Mouse (Mus musculus): ENCODE measurements around the gene Dpy30. TPM values are rescaled to one million over a fixed set of nuclear protein-coding genes. Genes with fewer than 3 reads are reported as not detected.
"Not testable (repeated sequence)": the region's sequence is repeated elsewhere in the genome, so short reads cannot be mapped to it uniquely, and the experiment has no call there.

The Dpy30 gene
- total and polyA plus RNA-seq, 3 experiments = 121 to 192 TPM; not detected in 1

DNA sequence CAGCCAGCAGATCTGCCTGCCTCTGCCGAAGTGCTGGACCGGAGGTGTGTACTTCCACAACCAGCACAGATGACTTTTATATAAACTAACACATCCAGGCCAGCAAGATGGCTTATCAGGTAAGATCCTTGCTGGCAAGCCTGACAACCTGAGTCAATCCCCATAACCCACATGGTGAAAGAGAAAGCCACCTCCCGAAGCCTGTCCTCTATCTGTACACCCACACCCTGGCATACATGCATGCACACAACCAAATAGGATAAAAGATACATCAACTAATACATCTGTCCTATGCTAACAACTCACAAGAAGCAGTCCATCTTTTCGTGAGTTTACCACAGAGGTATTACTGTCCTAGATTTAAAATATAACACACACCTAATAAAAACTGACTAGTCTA lies 19.7 kb downstream of the Dpy30 start:
- Histone ChIP-seq H3K4me1 (ENCODE audit: control insufficient read depth in 1 of 2, insufficient read depth in 2 of 2, low read length in 2 of 2) (no peaks in the 10 kb centered on the region), H3K36me3 (ENCODE audit: control insufficient read depth in 1 of 2, insufficient read depth in 2 of 2, low read length in 2 of 2) (peaks cover 0 to 28% of the 10 kb centered on the region in 2 experiments; a peak in 2 of 4 replicates), H3K9me3 (replicated peaks; ENCODE audit: insufficient read depth, low read length) (no peaks in the 10 kb centered on the region), H3K79me2 (ENCODE audit: control insufficient read depth, insufficient read depth, low read length, poor library complexity) (peaks cover 2% of the 10 kb centered on the region; the same call in 1 of the 2 replicates), H3K27ac (ENCODE audit: control insufficient read depth, low read depth, low read length) (no peak overlapping the region), H3K9ac (ENCODE audit: control insufficient read depth, low read depth, low read length, poor library complexity, severe bottlenecking) (no peak overlapping the region), H3K27me3 (ENCODE audit: control insufficient read depth in 1 of 2, insufficient read depth in 2 of 2, low read length in 2 of 2) (no peaks in the 10 kb centered on the region), H3K4me3 (ENCODE audit: control insufficient read depth in 1 of 2, insufficient read depth in 1 of 2, low read depth in 2 of 2, low read length in 2 of 2) (no peak overlapping the region)
- no peak for DNase-seq (ENCODE audit: low read depth, low spot score)
- TF ChIP-seq CTCF (IDR thresholded peaks at IDR 0.05 in 2 of 3, conservative IDR thresholded peaks at IDR 0.05 in 1 of 3; ENCODE audit: control insufficient read depth in 1 of 3, insufficient read depth in 1 of 3, low read depth in 2 of 3, low read length in 3 of 3, poor library complexity in 1 of 3, severe bottlenecking in 1 of 3) (no peak), ZKSCAN1 (IDR thresholded peaks at IDR 0.05; ENCODE audit: low read depth, low read length) (no peak), ELF1 (IDR thresholded peaks at IDR 0.05; ENCODE audit: low read depth, low read length) (no peak), SIN3A (IDR thresholded peaks at IDR 0.05; ENCODE audit: low read length) (no peak), JUND (IDR thresholded peaks at IDR 0.05; ENCODE audit: low read depth, low read length) (no peak), BHLHE40 (IDR thresholded peaks at IDR 0.05; ENCODE audit: borderline replicate concordance, low read depth, low read length) (no peak), POLR2A (IDR thresholded peaks at IDR 0.05; ENCODE audit: control insufficient read depth in 1 of 2, insufficient read depth in 1 of 2, low read depth in 1 of 2, low read length in 2 of 2, poor library complexity in 1 of 2) (no peak), USF2 (IDR thresholded peaks at IDR 0.05; ENCODE audit: borderline replicate concordance in 1 of 2, insufficient read depth in 1 of 2, low read depth in 1 of 2, low read length in 2 of 2) (no peak), KAT2A (conservative IDR thresholded peaks at IDR 0.05; ENCODE audit: low read depth, low read length) (no peak), HCFC1 (IDR thresholded peaks at IDR 0.05; ENCODE audit: low read depth, low read length) (no peak), POLR2AphosphoS5 (IDR thresholded peaks at IDR 0.05; ENCODE audit: borderline replicate concordance, low read depth, low read length) (no peak), MEF2A (IDR thresholded peaks at IDR 0.05; ENCODE audit: extremely low read depth, insufficient replicate concordance, low read depth, low read length, poor library complexity, severe bottlenecking) (no peak), EP300 (IDR thresholded peaks at IDR 0.05; ENCODE audit: low read depth in 1 of 2, low read length in 2 of 2) (no peak), ETS1 (IDR thresholded peaks at IDR 0.05; ENCODE audit: low read depth, low read length) (no peak), MAX (IDR thresholded peaks at IDR 0.05; ENCODE audit: low read length) (no peak)

DNA sequence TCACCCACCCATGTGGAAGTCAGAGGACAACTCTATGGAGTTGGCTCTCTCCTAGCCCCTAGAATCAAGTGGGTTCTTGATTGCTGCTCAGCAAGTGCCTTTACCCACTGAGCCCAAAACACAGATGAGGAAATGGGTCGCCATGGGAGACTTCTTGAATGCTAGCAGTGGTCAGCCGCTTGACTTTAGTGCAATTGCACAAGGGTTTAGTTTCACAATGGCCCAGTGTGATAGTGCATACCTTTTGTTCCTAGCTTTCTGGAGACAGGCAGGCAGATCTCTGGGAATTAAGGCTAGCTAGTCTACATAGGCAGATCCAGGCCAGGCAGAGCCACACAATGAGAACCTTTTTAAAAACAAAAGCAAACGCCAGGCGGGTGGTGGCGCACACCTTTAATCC lies 23.7 kb downstream of the Dpy30 start:
- no peak for DNase-seq (ENCODE audit: low read depth, low spot score)
- Histone ChIP-seq H3K9me3 (replicated peaks; ENCODE audit: insufficient read depth, low read length) (no peaks in the 10 kb centered on the region), H3K36me3 (ENCODE audit: control insufficient read depth in 1 of 2, insufficient read depth in 2 of 2, low read length in 2 of 2) (peaks cover 0 to 11% of the 10 kb centered on the region in 2 experiments; a peak in 2 of 4 replicates), H3K27ac (ENCODE audit: control insufficient read depth, low read depth, low read length) (no peak overlapping the region), H3K79me2 (ENCODE audit: control insufficient read depth, insufficient read depth, low read length, poor library complexity) (peaks cover 2% of the 10 kb centered on the region), H3K4me1 (ENCODE audit: control insufficient read depth in 1 of 2, insufficient read depth in 2 of 2, low read length in 2 of 2) (no peaks in the 10 kb centered on the region), H3K4me3 (ENCODE audit: control insufficient read depth in 1 of 2, insufficient read depth in 1 of 2, low read depth in 2 of 2, low read length in 2 of 2) (no peak overlapping the region), H3K9ac (ENCODE audit: control insufficient read depth, low read depth, low read length, poor library complexity, severe bottlenecking) (no peak overlapping the region), H3K27me3 (ENCODE audit: control insufficient read depth in 1 of 2, insufficient read depth in 2 of 2, low read length in 2 of 2) (no peaks in the 10 kb centered on the region)
- TF ChIP-seq TBP (IDR thresholded peaks at IDR 0.05; ENCODE audit: low read depth, low read length) (no peak), MEF2A (IDR thresholded peaks at IDR 0.05; ENCODE audit: extremely low read depth, insufficient replicate concordance, low read depth, low read length, poor library complexity, severe bottlenecking) (no peak), CTCF (IDR thresholded peaks at IDR 0.05 in 2 of 3, conservative IDR thresholded peaks at IDR 0.05 in 1 of 3; ENCODE audit: control insufficient read depth in 1 of 3, insufficient read depth in 1 of 3, low read depth in 2 of 3, low read length in 3 of 3, poor library complexity in 1 of 3, severe bottlenecking in 1 of 3) (no peak), ETS1 (IDR thresholded peaks at IDR 0.05; ENCODE audit: low read depth, low read length) (no peak), KAT2A (conservative IDR thresholded peaks at IDR 0.05; ENCODE audit: low read depth, low read length) (no peak), ZNF384 (IDR thresholded peaks at IDR 0.05; ENCODE audit: low read depth, low read length) (no peak), POLR2AphosphoS5 (IDR thresholded peaks at IDR 0.05; ENCODE audit: borderline replicate concordance, low read depth, low read length) (no peak), MYB (IDR thresholded peaks at IDR 0.05; ENCODE audit: low read depth, low read length) (no peak), MXI1 (IDR thresholded peaks at IDR 0.05; ENCODE audit: low read depth, low read length) (no peak)

DNA sequence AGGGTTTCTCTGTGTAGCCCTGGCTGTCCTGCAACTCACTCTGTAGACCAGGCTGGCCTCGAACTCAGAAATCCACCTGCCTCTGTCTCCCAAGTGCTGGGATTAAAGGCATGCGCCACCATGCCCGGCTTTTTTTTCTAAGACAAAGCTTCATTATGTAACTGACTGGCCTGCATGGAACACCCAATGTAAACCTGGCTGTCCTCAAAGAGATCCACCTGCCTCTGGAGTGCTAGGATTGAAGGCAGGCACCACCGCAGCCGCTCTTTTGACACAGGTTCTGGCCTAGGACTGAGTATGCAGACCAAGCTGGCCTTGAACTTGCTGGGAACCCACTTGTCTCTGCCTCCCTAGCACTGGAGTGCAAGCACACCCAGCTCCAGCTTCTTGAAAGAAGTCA lies 26.8 kb downstream of the Dpy30 start:
- not testable (repeated sequence) for H3K4me3 ChIP-seq (ENCODE audit: control insufficient read depth in 1 of 2, insufficient read depth in 1 of 2, low read depth in 2 of 2, low read length in 2 of 2); H3K9ac ChIP-seq (ENCODE audit: control insufficient read depth, low read depth, low read length, poor library complexity, severe bottlenecking); H3K4me1 ChIP-seq (ENCODE audit: control insufficient read depth in 1 of 2, insufficient read depth in 2 of 2, low read length in 2 of 2); H3K27ac ChIP-seq (ENCODE audit: control insufficient read depth, low read depth, low read length); H3K9me3 ChIP-seq (replicated peaks; ENCODE audit: insufficient read depth, low read length); H3K27me3 ChIP-seq (ENCODE audit: control insufficient read depth in 1 of 2, insufficient read depth in 2 of 2, low read length in 2 of 2); DNase-seq (ENCODE audit: low read depth, low spot score)
- Histone ChIP-seq H3K79me2 (ENCODE audit: control insufficient read depth, insufficient read depth, low read length, poor library complexity) (peaks cover 23% of the 10 kb centered on the region), H3K36me3 (ENCODE audit: control insufficient read depth in 1 of 2, insufficient read depth in 2 of 2, low read length in 2 of 2) (peaks cover 3 to 12% of the 10 kb centered on the region in 2 experiments)
